Mouse (Mus musculus) liver, adult 2 months (tissue): ENCODE measurements around the gene Akap5. TPM values are rescaled to one million over a fixed set of nuclear protein-coding genes. Genes with fewer than 3 reads are reported as not detected.

Source experiments
- DNase-seq: peaks from one replicate; pipeline ENCODE4 v3.0.0-alpha.2; 2011; ENCODE audit warnings: low read depth, low spot score; ENCODE audit errors: extremely low read depth
- H3K27ac ChIP-seq: fragments of 200-500 bp; replicated peaks from 2 replicates; pipeline ENCODE4 v1.5.1; 2012; ENCODE audit warnings: low read depth, mild to moderate bottlenecking, control low read depth, inconsistent platforms, low read length; ENCODE audit not compliant: insufficient read depth
- H3K27me3 ChIP-seq: fragments of 200-500 bp; 2 replicates; pipeline ENCODE4 v1.6.1; 2012; ENCODE audit warnings: mild to moderate bottlenecking, moderate library complexity, low read length, inconsistent platforms; ENCODE audit not compliant: control insufficient read depth, insufficient read depth
- H3K36me3 ChIP-seq: fragments of 200-500 bp; 2 replicates; pipeline ENCODE4 v1.6.1; 2012; ENCODE audit warnings: low read length, inconsistent platforms; ENCODE audit not compliant: control insufficient read depth, insufficient read depth
- H3K4me1 ChIP-seq: fragments of 200-500 bp; 2 replicates; pipeline ENCODE4 v1.6.1; 2011; ENCODE audit warnings: low read length; ENCODE audit not compliant: control insufficient read depth, insufficient read depth
- H3K4me3 ChIP-seq: fragments of 200-500 bp; 2 replicates; pipeline ENCODE4 v1.5.1; 2011; ENCODE audit warnings: low read depth, mild to moderate bottlenecking, control low read depth, low read length, moderate library complexity; ENCODE audit not compliant: insufficient read depth
- H3K79me2 ChIP-seq: fragments of 200-500 bp; 2 replicates; pipeline ENCODE4 v1.6.1; 2012; ENCODE audit warnings: inconsistent platforms, mild to moderate bottlenecking, low read length, moderate library complexity; ENCODE audit not compliant: control insufficient read depth, insufficient read depth
- H3K9ac ChIP-seq: fragments of 200-500 bp; 2 replicates; pipeline ENCODE4 v1.6.1; 2012; ENCODE audit warnings: low read depth, mild to moderate bottlenecking, control low read depth, inconsistent platforms, low read length
- CTCF ChIP-seq: fragments of 200-500 bp; IDR thresholded peaks from 2 replicates; pipeline ENCODE4 v1.5.1; 2011; ENCODE audit warnings: low read depth, low read length, control low read depth
- POLR2A ChIP-seq: fragments of 200-500 bp; IDR thresholded peaks from 2 replicates; pipeline ENCODE4 v1.6.1; 2011; ENCODE audit warnings: low read length, control low read depth; ENCODE audit not compliant: insufficient read depth; ENCODE audit errors: extremely low read depth
- WGBS: fragments of 180-500 bp; shearing (Covaris S2); methylation state at CpG from one replicate; pipeline ENCODE4 v1.1.7; 2018; 5-methylcytosine and 5-hydroxymethylcytosine counted together
- polyA plus RNA-seq: library from polyadenylated mRNA; depleted of rRNA; stranded (reverse); fragments of >200 nt; gene quantifications from 2 replicates; pipeline ENCODE4 v1.2.3, GENCODE M21; 2012
- total RNA-seq: library from RNA; depleted of rRNA; stranded (reverse); fragments of >200 nt; gene quantifications from 2 replicates; pipeline ENCODE4 v1.2.3, GENCODE M21; 2014

Gene Akap5
- total and polyA plus RNA-seq, 2 experiments = 0.17 to 1.1 TPM

DNA sequence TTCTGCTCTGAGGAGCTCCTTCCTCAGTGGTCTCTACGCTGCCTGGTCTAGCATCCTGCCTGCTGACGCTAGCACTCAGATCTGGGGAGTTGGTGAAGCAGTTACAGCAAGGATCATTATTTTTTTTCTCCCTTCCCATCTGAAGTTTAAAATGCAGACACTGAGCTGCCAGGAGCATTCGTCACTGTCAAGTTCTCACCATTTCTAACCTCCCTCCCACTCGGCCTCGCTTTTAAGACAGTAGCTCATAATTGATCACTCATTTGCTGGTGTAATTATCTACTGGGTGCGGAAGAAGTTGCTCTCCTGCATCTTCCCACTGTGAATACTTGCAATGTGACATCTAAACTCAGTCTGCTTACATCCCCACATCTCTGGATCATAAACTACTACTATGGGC is 39.3 kb upstream of the Akap5 start:
- peaks cover 54% of the 10 kb centered on the region for H3K36me3 ChIP-seq
- no peak for DNase-seq
- no peak for TF ChIP-seq POLR2A
- TF ChIP-seq CTCF = no peak

GRCm38 (mm10) chr12:76287986-76288385 is 36.7 kb upstream of the Akap5 start:
- Histone ChIP-seq H3K27me3 (no peaks in the 10 kb centered on the region), H3K4me1 (peaks cover 4% of the 10 kb centered on the region), H3K4me3 (no peak overlapping the region), H3K79me2 (no peaks in the 10 kb centered on the region; the same call in 1 of the 2 replicates), H3K36me3 (peaks cover 68% of the 10 kb centered on the region), H3K9ac (no peak overlapping the region), H3K27ac (no peak overlapping the region)
- no peak for TF ChIP-seq CTCF
- no peak for TF ChIP-seq POLR2A
- DNase-seq = no peak
- WGBS = 85% methylated on average over 8 of the region's 8 CpGs

More for the DNA sequence above, 39.3 kb upstream of the Akap5 start:
- H3K4me1 ChIP-seq = peaks cover 23% of the 10 kb centered on the region
- H3K4me3 ChIP-seq = no peak overlapping the region
- H3K9ac ChIP-seq = no peak overlapping the region
- peaks cover 3% of the 10 kb centered on the region; the same call in 1 of the 2 replicates for H3K79me2 ChIP-seq
- no peaks in the 10 kb centered on the region for H3K27me3 ChIP-seq
- 95% methylated on average over 6 of the region's 6 CpGs for WGBS
- no peak overlapping the region for H3K27ac ChIP-seq

GRCm38 (mm10) chr12:76288494-76288893 is 36.2 kb upstream of the Akap5 start:
- peak; percentile 47 for DNase-seq
- Histone ChIP-seq H3K4me3 (no peak overlapping the region), H3K79me2 (no peaks in the 10 kb centered on the region; the same call in 1 of the 2 replicates), H3K27ac (peak overlapping the region; percentile 11), H3K36me3 (peaks cover 67% of the 10 kb centered on the region), H3K9ac (no peak overlapping the region), H3K4me1 (peaks cover 4% of the 10 kb centered on the region), H3K27me3 (no peaks in the 10 kb centered on the region)
- no peak for TF ChIP-seq CTCF
- WGBS = 29% methylated on average over 5 of the region's 5 CpGs

DNA sequence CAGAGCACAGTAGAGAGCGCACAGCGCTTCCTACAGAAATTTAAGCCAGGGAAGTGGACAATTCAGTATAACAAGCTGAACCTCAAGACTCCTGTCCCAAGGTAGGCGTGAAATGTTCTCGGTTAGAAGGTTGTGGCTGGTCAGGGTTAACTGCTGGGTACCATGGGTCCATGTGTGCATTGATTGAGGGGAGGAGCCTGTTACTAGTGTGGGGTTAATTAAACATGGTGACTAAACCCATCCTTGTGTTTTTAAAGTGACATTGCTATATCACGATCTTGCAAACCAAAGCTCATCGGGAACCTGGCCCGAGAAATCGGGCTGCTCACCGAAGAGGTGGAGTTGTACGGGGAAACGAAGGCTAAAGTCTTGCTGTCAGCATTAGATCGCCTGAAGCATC is 35.3 kb upstream of the Akap5 start:
- Histone ChIP-seq H3K79me2 (no peaks in the 10 kb centered on the region; the same call in 1 of the 2 replicates), H3K27me3 (no peaks in the 10 kb centered on the region), H3K36me3 (peaks cover 67% of the 10 kb centered on the region), H3K4me3 (no peak overlapping the region), H3K27ac (peak overlapping the region; percentile 29; the same call in 1 of the 2 replicates), H3K9ac (no peak overlapping the region), H3K4me1 (peaks cover 4% of the 10 kb centered on the region)
- peak; percentile 75 for DNase-seq
- TF ChIP-seq CTCF (no peak), POLR2A (no peak)
- 36% methylated on average over 12 of the region's 12 CpGs for WGBS

GRCm38 (mm10) chr12:76290271-76290670 is 34.4 kb upstream of the Akap5 start:
- Histone ChIP-seq H3K27me3 (no peaks in the 10 kb centered on the region), H3K4me3 (no peak overlapping the region), H3K9ac (no peak overlapping the region), H3K27ac (no peak overlapping the region), H3K4me1 (peaks cover 4% of the 10 kb centered on the region), H3K79me2 (no peaks in the 10 kb centered on the region; the same call in 1 of the 2 replicates), H3K36me3 (peaks cover 66% of the 10 kb centered on the region)
- TF ChIP-seq POLR2A = no peak
- peak; percentile 48; the same call in 1 of the 2 replicates for TF ChIP-seq CTCF
- no peak for DNase-seq
- 95% methylated on average over 2 of the region's 2 CpGs for WGBS

- Histone ChIP-seq H3K36me3 (peaks cover 81% of the 10 kb centered on the region), H3K4me3 (no peak overlapping the region; the same call in 1 of the 2 replicates), H3K27me3 (no peaks in the 10 kb centered on the region), H3K9ac (no peak overlapping the region), H3K79me2 (no peaks in the 10 kb centered on the region; the same call in 1 of the 2 replicates), H3K27ac (no peak overlapping the region), H3K4me1 (peaks cover 4% of the 10 kb centered on the region)
- DNase-seq = peak; percentile 55
- 38% methylated on average over 7 of the region's 7 CpGs for WGBS
- TF ChIP-seq POLR2A (no peak), CTCF (peak; percentile 88)
Observed at GRCm38 (mm10) chr12:76293192-76293591, 31.5 kb upstream of the Akap5 start.
